Mouse (Mus musculus) megakaryocyte-erythroid progenitor cell, adult 5-6 weeks (primary cell): ENCODE results near the gene Gm20817. TPM values are rescaled to one million over a fixed set of nuclear protein-coding genes. Genes with fewer than 3 reads are reported as not detected.
"Not testable (repeated sequence)": the region's sequence is repeated elsewhere in the genome, so short reads cannot be mapped to it uniquely, and the experiment has no call there.

Source experiments
- ATAC-seq: replicated peaks from 2 replicates; pipeline ENCODE4 v1.8.0; 2016; ENCODE audit warnings: mild to moderate bottlenecking, inconsistent platforms; ENCODE audit not compliant: severe bottlenecking, poor library complexity, low FRiP score, low TSS enrichment
- total RNA-seq, 2 experiments: library from RNA; stranded (forward) in 1 of 2; stranded (reverse) in 1 of 2; fragments of 200-1000, 215-1000 nt in 1 of 2; fragments of >200 nt in 1 of 2; fragmentation: Nextera tagmentation in 1 of 2; gene quantifications; 2 replicates each; pipeline ENCODE4 v1.2.3; 2014 to 2017

Gene Gm20817
- total RNA-seq (2014; fragmentation: Nextera tagmentation), result not detected in 2 replicates
- total RNA-seq (2017), result not detected in 2 replicates

DNA sequence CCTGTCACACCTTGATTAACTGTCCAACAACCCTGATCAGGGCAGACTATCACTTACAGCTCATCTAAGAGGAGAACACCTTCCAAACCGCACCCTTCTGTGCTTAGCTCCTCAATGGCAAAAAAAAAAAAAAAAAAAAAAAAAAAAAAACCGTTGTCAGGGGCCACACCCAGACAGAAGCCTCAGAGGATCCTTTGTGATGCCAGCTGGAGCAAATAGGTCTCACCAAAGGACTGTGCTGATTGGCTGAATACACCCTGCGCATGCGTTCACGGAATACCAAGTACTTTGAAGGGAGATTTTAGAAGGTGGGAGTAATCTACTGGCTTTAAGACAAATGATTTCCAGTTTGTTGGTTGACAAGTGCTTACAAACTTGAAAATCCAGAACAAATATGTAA is at the start of gene Gm20817:
Gene Gm20817, minus strand, starts transcription at position 101 of the 400 bp plus-strand sequence.
- ATAC-seq, result not testable (repeated sequence)
